Mouse (Mus musculus): ENCODE data around the gene Fndc3b. TPM values are rescaled to one million over a fixed set of nuclear protein-coding genes. Genes with fewer than 3 reads are reported as not detected.

The Fndc3b gene
- total RNA-seq, 4 experiments from 2014 or later: 17.7 to 23.4 (median 21.2) TPM

- peak in 1 of 2 experiments; percentile 25 for DNase-seq (ENCODE audit: low spot score in 2 of 2)
Measured at GRCm38 (mm10) chr3:27561921-27562320, 149.2 kb downstream of the Fndc3b start.

GRCm38 (mm10) chr3:27559316-27559715, 151.8 kb downstream of the Fndc3b start:
- no peak for DNase-seq (ENCODE audit: low spot score in 2 of 2)

GRCm38 (mm10) chr3:27557100-27558004, 153.8 kb downstream of the Fndc3b start:
- no peak for DNase-seq (ENCODE audit: low spot score in 2 of 2)

GRCm38 (mm10) chr3:27555401-27555940, 155.6 kb downstream of the Fndc3b start:
- peak in 1 of 2 experiments; percentile 27 for DNase-seq (ENCODE audit: low spot score in 2 of 2)

GRCm38 (mm10) chr3:27554325-27554724, 156.8 kb downstream of the Fndc3b start:
- DNase-seq (ENCODE audit: low spot score in 2 of 2): no peak

- DNase-seq (ENCODE audit: low spot score in 2 of 2): no peak
Measured at GRCm38 (mm10) chr3:27553781-27554180, 157.3 kb downstream of the Fndc3b start.

GRCm38 (mm10) chr3:27551005-27551404, 160.1 kb downstream of the Fndc3b start:
- DNase-seq (ENCODE audit: low spot score in 2 of 2): no peak

- no peak for DNase-seq (ENCODE audit: low spot score in 2 of 2)
Measured at GRCm38 (mm10) chr3:27550409-27550808, 160.7 kb downstream of the Fndc3b start.

- DNase-seq (ENCODE audit: low spot score in 2 of 2): no peak
Measured at GRCm38 (mm10) chr3:27545651-27546050, 165.5 kb downstream of the Fndc3b start.

GRCm38 (mm10) chr3:27544061-27544460, 167.0 kb downstream of the Fndc3b start:
- DNase-seq (ENCODE audit: low spot score in 2 of 2): no peak

GRCm38 (mm10) chr3:27541841-27542240, 169.3 kb downstream of the Fndc3b start:
- DNase-seq (ENCODE audit: low spot score in 2 of 2): no peak

- DNase-seq (ENCODE audit: low spot score in 2 of 2): no peak
Measured at GRCm38 (mm10) chr3:27541181-27541580, 169.9 kb downstream of the Fndc3b start.

GRCm38 (mm10) chr3:27534208-27534607, 176.9 kb downstream of the Fndc3b start:
- no peak for DNase-seq (ENCODE audit: low spot score in 2 of 2)

GRCm38 (mm10) chr3:27533721-27534120, 177.4 kb downstream of the Fndc3b start:
- no peak for DNase-seq (ENCODE audit: low spot score in 2 of 2)

- DNase-seq (ENCODE audit: low spot score in 2 of 2): no peak
Measured at GRCm38 (mm10) chr3:27531993-27532392, 179.1 kb downstream of the Fndc3b start.

- no peak for DNase-seq (ENCODE audit: low spot score in 2 of 2)
Measured at GRCm38 (mm10) chr3:27530370-27530769, 180.7 kb downstream of the Fndc3b start.

- no peak for DNase-seq (ENCODE audit: low spot score in 2 of 2)
Measured at GRCm38 (mm10) chr3:27529221-27530051, 181.7 kb downstream of the Fndc3b start.

GRCm38 (mm10) chr3:27526991-27527390, 184.1 kb downstream of the Fndc3b start:
- no peak for DNase-seq (ENCODE audit: low spot score in 2 of 2)

GRCm38 (mm10) chr3:27523176-27523936, 187.8 kb downstream of the Fndc3b start:
- DNase-seq (ENCODE audit: low spot score in 2 of 2): no peak

- no peak for DNase-seq (ENCODE audit: low spot score in 2 of 2)
Measured at GRCm38 (mm10) chr3:27520391-27520790, 190.7 kb downstream of the Fndc3b start.

- no peak for DNase-seq (ENCODE audit: low spot score in 2 of 2)
Measured at GRCm38 (mm10) chr3:27519481-27519880, 191.6 kb downstream of the Fndc3b start.

Measured in layer of hippocampus, adult 8-10 months (tissue).